Mouse (Mus musculus): ENCODE results near the gene Gtf2h2. TPM values are rescaled to one million over a fixed set of nuclear protein-coding genes. Genes with fewer than 3 reads are reported as not detected.

Gene Gtf2h2
- 4.9 and 13.1 TPM in 2 replicates for polyA plus RNA-seq (2012; rRNA removed)

DNA sequence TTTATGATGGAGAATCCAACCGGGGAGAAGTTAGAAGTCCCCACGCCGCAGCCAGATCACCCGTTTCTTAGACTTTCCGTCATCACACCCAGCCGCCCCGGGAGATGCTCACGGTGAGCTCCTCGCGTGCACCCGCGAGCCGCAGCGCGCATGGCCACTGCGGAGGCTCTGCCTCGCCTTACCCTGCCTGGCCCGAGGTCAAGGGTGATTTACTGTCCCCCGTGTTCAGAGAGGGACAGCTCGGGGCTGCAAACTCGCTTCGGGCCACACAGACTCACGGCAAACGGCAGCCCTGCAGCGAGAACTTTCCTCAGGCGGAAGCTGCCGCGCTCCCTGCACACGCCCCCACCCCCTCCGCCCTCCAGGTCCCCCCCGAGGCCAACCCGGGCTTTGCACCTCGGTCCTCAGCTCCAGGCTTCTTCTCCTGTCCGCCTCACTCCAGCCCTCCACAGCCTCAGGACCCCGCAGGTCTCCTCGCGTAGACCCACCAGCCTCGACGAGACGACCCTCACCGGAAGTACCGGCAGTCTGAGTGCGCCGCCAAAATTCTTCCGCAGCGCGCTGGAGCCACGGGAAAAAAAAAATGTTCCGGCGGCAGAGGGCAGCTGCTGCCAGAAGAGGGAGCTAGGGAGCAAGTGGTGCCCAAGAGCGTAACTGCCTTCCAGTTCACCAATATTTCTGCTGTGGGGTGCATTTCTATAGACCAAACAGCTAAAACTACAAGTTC lies at the start of gene Gtf2h2:
Gtf2h2 (minus strand) TSS at position 519 of the 727 bp plus-strand sequence.

DNA sequence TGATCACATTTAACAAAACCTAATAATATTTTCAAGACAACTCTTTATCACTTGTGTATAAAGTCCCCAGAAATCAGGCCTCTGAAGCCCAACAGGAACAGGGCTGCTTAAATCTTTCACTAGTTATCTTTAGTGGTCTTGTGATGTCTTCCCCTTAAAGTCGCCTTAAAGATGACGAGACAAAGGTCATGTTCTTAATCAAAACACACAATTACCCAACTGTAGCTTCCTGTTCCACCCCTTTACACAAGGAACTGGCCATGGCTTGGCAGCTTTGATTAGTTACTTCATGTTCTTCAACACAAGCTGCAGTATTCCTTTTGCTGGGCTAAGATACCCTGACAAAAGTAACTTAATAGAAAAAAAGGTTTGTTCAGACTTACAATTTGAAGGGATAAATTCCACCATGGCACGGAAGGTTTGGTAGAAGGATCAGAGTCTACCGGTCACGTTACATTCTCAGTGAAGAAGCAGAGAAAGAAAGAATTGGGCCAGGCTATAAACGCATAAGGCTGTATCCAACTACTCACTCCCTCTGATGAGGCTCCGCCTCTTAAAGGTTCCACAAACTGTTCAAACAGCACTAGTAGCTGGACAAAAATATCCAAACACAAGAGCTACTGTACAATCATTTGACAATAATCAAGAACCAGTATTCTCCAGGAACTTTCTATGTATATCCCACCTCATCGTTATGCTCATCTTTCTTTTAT lies 39.8 kb downstream of the Gtf2h2 start, which contains the start of gene Naip1:
Naip1 (minus strand) TSS at position 455 of the 713 bp plus-strand sequence.

Other genes with a start within 250 kb of the Gtf2h2 start
- gene Naip5, start 246.3 kb downstream of the Gtf2h2 start, polyA plus RNA-seq (2012; rRNA removed), result 0.33 and 1.4 TPM in 2 replicates
- gene Naip6, start 174.9 kb downstream of the Gtf2h2 start, polyA plus RNA-seq (2012; rRNA removed), result 0.90 and 3.4 TPM in 2 replicates
- 0.03 and 0.23 TPM in 2 replicates for gene Naip1, start 39.7 kb downstream of the Gtf2h2 start, polyA plus RNA-seq (2012; rRNA removed)
- gene Ocln, start 60.1 kb upstream of the Gtf2h2 start, polyA plus RNA-seq (2012; rRNA removed), result 3.3 and 5.5 TPM in 2 replicates
- gene Marveld2, start 124.4 kb upstream of the Gtf2h2 start, polyA plus RNA-seq (2012; rRNA removed), result 4.3 and 5.3 TPM in 2 replicates
- 4.1 and 4.6 TPM in 2 replicates for gene Ak6, start 158.4 kb upstream of the Gtf2h2 start, polyA plus RNA-seq (2012; rRNA removed)
- 0.14 and 0.57 TPM in 2 replicates for gene Rad17, start 158.5 kb upstream of the Gtf2h2 start, polyA plus RNA-seq (2012; rRNA removed)
- not detected in 2 replicates for gene Taf9, start 159.0 kb upstream of the Gtf2h2 start, polyA plus RNA-seq (2012; rRNA removed)
- gene Ccdc125, start 177.1 kb upstream of the Gtf2h2 start, polyA plus RNA-seq (2012; rRNA removed), result 0.24 and 0.35 TPM in 2 replicates
- gene Cdk7, start 238.4 kb upstream of the Gtf2h2 start, polyA plus RNA-seq (2012; rRNA removed), result 3.8 and 5.3 TPM in 2 replicates

All from stomach, adult 2 months (tissue).